Mouse (Mus musculus) gastrocnemius, adult 8-10 months (tissue): Measurements from ENCODE around the gene Ormdl1. TPM values are rescaled to one million over a fixed set of nuclear protein-coding genes. Genes with fewer than 3 reads are reported as not detected.

Source experiments
- total RNA-seq, 4 experiments: library from RNA; stranded (reverse); gene quantifications; 2 replicates each; pipeline ENCODE4 v1.2.4; 2022

The Ormdl1 gene
- total RNA-seq, 4 experiments from 2014 or later: 7.3 to 7.8 (median 7.4) TPM

Other genes with a start within 250 kb of the Ormdl1 start
- gene Mstn, start 235.5 kb upstream of the Ormdl1 start, total RNA-seq: 10 to 100 TPM; 61.3 to 79.1 (median 64.6) TPM
- not detected for gene 1700019A02Rik, start 109.5 kb upstream of the Ormdl1 start, total RNA-seq
- 1 to 10 TPM; 5.5 to 6.6 (median 6.1) TPM for gene Pms1, start 77 bp upstream of the Ormdl1 start, total RNA-seq
- gene Gm28778, start within 50 bp of the Ormdl1 start, total RNA-seq: under 1 TPM in 1 of 4 experiments, not detected in 3; 0.94 TPM
- 10 to 100 TPM; 21.2 to 26.6 (median 25.3) TPM for gene Osgepl1, start 16.5 kb downstream of the Ormdl1 start, total RNA-seq
- 1 to 10 TPM in 3 of 4 experiments, not detected in 1; 6.8 to 9.6 (median 7.3) TPM for gene Asdurf, start 55.5 kb downstream of the Ormdl1 start, total RNA-seq
- gene Gm28551, start 55.6 kb downstream of the Ormdl1 start, total RNA-seq: under 1 TPM in 3 of 4 experiments, not detected in 1; 0.19 to 0.34 (median 0.21) TPM
- gene Asnsd1, start 55.7 kb downstream of the Ormdl1 start, total RNA-seq: 10 to 100 TPM; 63.5 to 69.8 (median 66.5) TPM